Mouse (Mus musculus) liver, embryonic 11.5 days (tissue): ENCODE measurements around the gene Ep300. TPM values are rescaled to one million over a fixed set of nuclear protein-coding genes. Genes with fewer than 3 reads are reported as not detected.
A peak's percentile ranks its signal among the peaks of the same experiment; 100 is the strongest.

Experiments
- ATAC-seq: fragments of 200-750 bp; cut with Nextera tagmentation; replicated peaks from 2 replicates; pipeline ENCODE4 v1.8.0; 2017; ENCODE audit warnings: moderate number of reproducible peaks, mild to moderate bottlenecking, moderate TSS enrichment, moderate library complexity; ENCODE audit not compliant: low FRiP score
- DNase-seq: peaks from one replicate; pipeline ENCODE4 v3.0.0-alpha.2; 2017; ENCODE audit warnings: low spot score
- H3K27ac ChIP-seq: fragments of 300-500 bp; sonication (generic); 2 replicates; pipeline ENCODE4 v1.5.1; 2014; ENCODE audit warnings: mild to moderate bottlenecking, low read depth, low read length, control low read depth
- H3K27me3 ChIP-seq: fragments of 300-500 bp; sonication (generic); replicated peaks from 2 replicates; pipeline ENCODE4 v1.6.1; 2014; ENCODE audit warnings: low read length, mixed read lengths; ENCODE audit not compliant: control insufficient read depth, insufficient read depth
- H3K36me3 ChIP-seq: fragments of 300-500 bp; sonication (generic); 2 replicates; pipeline ENCODE4 v1.6.1; 2014; ENCODE audit warnings: mild to moderate bottlenecking, low read length, moderate library complexity, mixed read lengths; ENCODE audit not compliant: control insufficient read depth, insufficient read depth
- H3K4me1 ChIP-seq: fragments of 300-500 bp; sonication (generic); replicated peaks from 2 replicates; pipeline ENCODE4 v1.6.1; 2014; ENCODE audit warnings: low read length, mixed read lengths; ENCODE audit not compliant: control insufficient read depth, insufficient read depth
- H3K4me2 ChIP-seq: fragments of 300-500 bp; sonication (generic); 2 replicates; pipeline ENCODE4 v1.6.1; 2014; ENCODE audit warnings: mild to moderate bottlenecking, control low read depth, moderate library complexity
- H3K4me3 ChIP-seq: fragments of 300-500 bp; sonication (generic); 2 replicates; pipeline ENCODE4 v1.5.1; 2014; ENCODE audit warnings: low read depth, low read length, control low read depth
- H3K9ac ChIP-seq: fragments of 300-500 bp; sonication (generic); 2 replicates; pipeline ENCODE4 v1.6.1; 2014; ENCODE audit warnings: low read depth, low read length, control low read depth
- H3K9me3 ChIP-seq: fragments of 300-500 bp; sonication (generic); 2 replicates; pipeline ENCODE4 v1.6.1; 2016; ENCODE audit warnings: low read length, inconsistent platforms, mixed read lengths; ENCODE audit not compliant: control insufficient read depth
- WGBS: fragments of 180-500 bp; shearing (Covaris S2); extraction: QIAGEN DNeasy Blood & Tissue Kit; methylation state at CpG from one replicate; pipeline ENCODE4 v1.1.7; 2014; 5-methylcytosine and 5-hydroxymethylcytosine counted together
- polyA plus RNA-seq: library from polyadenylated mRNA; unstranded; fragments of >200 nt; fragmentation: Nextera tagmentation; extraction: Ambion mirVana; gene quantifications from 2 replicates; pipeline ENCODE4 v1.2.1, GENCODE M21; 2014

The Ep300 gene
- polyA plus RNA-seq, 1 experiment from 2014 or later, result 22.9 TPM

DNA sequence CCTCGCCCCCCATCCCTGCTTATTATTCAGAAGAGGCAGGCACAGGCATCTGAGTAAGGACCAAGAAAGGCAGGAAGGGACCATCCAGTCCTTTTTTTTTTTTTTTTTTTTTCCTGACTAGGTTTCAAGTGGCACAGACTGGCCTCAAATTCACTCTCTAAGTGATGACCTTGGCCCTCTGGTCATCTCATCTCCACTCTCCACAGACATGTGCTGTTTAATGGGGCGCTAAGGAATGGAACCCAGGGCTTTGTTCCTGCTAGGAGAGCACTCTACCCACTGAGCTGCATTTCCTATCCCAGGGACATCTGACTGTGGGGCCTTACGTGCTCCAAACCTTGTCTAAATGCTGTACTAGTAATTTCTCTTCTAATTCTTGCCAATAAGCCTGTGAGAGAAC lies 29.2 kb upstream of the Ep300 start:
- Histone ChIP-seq H3K9ac (no peak overlapping the region), H3K9me3 (no peaks in the 10 kb centered on the region), H3K36me3 (no peaks in the 10 kb centered on the region), H3K27ac (no peak overlapping the region), H3K4me1 (no peaks in the 10 kb centered on the region), H3K4me3 (no peak overlapping the region), H3K4me2 (no peak overlapping the region), H3K27me3 (no peaks in the 10 kb centered on the region)
- DNase-seq, result no peak
- 81% methylated on average over 3 of the region's 3 CpGs for WGBS
- no peak for ATAC-seq

DNA sequence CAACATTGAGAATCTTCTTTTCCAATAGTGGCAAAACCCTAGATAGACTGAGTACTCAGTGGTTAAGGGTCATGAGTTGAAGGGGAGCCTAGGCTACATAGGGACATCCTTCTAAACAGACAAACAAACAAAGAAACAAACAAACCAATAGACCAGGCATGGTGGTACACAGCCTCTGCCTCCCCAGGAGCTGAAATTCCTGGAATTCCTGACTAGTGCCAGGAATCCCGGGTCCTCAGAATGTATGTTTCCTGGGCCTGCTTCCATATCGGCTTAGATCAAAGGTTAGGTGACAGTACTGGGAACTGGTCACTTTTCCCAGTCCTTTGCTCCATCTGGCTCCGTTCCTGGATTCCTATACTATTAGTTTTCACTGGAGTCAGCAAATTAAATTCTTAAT lies 23.6 kb upstream of the Ep300 start:
- WGBS, result 54% methylated on average over 3 of the region's 3 CpGs
- H3K27me3 ChIP-seq, result no peaks in the 10 kb centered on the region
- no peaks in the 10 kb centered on the region for H3K9me3 ChIP-seq
- no peaks in the 10 kb centered on the region for H3K36me3 ChIP-seq
- DNase-seq, result no peak
- H3K4me1 ChIP-seq, result no peaks in the 10 kb centered on the region
- ATAC-seq, result no peak
- no peak overlapping the region for H3K4me3 ChIP-seq
- no peak overlapping the region for H3K4me2 ChIP-seq
- H3K27ac ChIP-seq, result no peak overlapping the region
- H3K9ac ChIP-seq, result no peak overlapping the region

DNA sequence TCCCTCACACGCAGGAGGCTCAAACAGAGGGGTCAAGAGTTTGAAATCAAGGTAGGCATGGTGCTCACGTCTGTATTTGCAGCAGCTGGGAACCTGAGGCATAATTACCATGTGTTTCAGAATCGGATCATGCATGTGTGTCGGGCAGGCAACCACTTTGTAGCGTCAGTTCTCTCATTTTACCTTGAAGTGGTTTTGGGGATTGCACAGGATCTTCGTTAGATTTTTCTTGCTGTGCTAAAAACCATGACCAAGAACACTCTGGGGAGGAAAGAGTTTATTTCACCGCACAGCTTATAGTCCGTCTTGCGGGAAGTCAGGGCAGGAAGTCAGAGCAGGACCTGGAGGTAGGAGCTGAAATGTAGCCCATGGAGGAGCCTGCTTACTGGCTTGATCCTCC lies 23.2 kb upstream of the Ep300 start:
- 71% methylated on average over 9 of the region's 9 CpGs for WGBS
- no peak overlapping the region for H3K4me3 ChIP-seq

DNA sequence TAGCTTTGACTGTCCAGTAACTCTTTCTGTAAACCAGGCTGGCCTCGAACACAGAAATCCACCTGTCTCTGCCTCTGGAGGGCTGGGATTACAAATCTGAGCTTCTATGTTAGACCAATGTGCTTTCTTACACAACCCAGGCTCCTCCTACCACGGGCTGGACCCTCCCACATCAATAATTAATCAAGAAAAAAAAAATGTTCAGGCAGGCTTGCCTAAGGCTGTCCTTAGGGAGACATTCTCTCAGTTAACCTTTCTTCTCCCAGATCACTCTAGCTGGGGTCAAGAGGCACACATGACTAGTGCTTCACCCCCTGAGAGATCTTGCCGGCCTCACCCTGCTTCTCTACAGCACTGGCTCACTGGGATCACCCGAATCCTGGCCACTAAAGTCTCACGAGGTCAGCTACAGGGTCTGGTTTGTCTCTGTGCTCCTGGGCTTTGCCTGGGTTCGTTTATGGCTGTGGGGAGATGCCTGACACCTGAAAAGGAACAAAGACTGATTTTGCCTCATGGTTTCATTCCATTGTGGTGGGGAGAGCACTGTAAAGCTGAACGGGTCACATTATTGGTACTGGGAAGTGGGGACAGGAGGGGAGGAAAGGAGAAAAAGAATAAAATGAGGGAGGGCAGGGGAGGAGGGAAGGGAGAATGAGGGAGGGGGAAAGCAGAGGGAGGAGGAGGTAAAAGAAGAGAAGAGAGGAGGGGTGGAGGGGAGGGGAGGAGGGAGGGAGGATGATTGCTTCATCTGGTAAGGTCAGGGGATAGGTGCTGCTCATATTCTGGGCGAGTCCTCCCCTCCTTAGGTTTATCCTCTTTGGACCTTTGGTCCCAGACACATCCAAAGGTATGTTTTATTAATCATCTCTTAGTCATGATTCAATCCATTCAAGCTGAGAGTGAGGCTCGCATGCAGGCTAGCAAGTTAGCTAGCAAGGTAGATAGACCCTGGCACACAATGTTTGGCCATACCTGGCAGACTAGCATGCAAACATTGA lies 22.4 kb upstream of the Ep300 start:
- no peaks in the 10 kb centered on the region for H3K36me3 ChIP-seq
- ATAC-seq (no peak), DNase-seq (no peak)
- no peaks in the 10 kb centered on the region for H3K9me3 ChIP-seq
- H3K4me3 ChIP-seq, result no peak overlapping the region
- 53% methylated on average over 9 of the region's 9 CpGs for WGBS
- no peaks in the 10 kb centered on the region for H3K4me1 ChIP-seq
- H3K4me2 ChIP-seq, result no peak overlapping the region
- H3K9ac ChIP-seq, result no peak overlapping the region
- H3K27me3 ChIP-seq, result no peaks in the 10 kb centered on the region
- H3K27ac ChIP-seq, result no peak overlapping the region

More for the DNA sequence above, 23.2 kb upstream of the Ep300 start:
- no peak for DNase-seq
- no peaks in the 10 kb centered on the region for H3K27me3 ChIP-seq
- no peak overlapping the region for H3K4me2 ChIP-seq
- no peaks in the 10 kb centered on the region for H3K9me3 ChIP-seq
- no peak for ATAC-seq
- no peak overlapping the region for H3K27ac ChIP-seq
- H3K4me1 ChIP-seq, result no peaks in the 10 kb centered on the region
- H3K36me3 ChIP-seq, result no peaks in the 10 kb centered on the region
- no peak overlapping the region for H3K9ac ChIP-seq

DNA sequence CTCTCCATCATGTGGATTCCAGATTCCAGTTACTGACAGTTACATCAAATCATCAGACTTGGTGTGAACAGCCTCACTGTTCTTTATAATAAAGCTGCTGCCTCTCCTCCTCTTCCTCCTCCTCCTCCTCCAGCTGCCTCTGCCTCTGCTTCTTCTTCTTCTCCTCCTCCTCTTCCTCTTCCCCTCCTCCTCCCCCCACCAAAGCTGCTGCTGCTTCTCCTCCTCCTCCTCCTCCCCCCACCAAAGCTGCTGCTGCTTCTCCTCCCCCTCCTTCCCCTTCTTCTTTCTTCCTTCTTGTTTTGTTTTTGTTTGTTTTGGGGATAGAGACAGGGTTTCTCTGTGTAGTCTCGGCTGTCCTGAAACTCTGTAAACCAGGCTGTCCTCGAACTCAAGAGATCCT lies 17.1 kb upstream of the Ep300 start:
- ATAC-seq, result no peak
- 25% methylated on average over 2 of the region's 2 CpGs for WGBS
- Histone ChIP-seq H3K27me3 (no peaks in the 10 kb centered on the region), H3K9me3 (no peaks in the 10 kb centered on the region), H3K36me3 (no peaks in the 10 kb centered on the region), H3K27ac (no peak overlapping the region), H3K4me3 (no peak overlapping the region), H3K4me1 (no peaks in the 10 kb centered on the region), H3K9ac (no peak overlapping the region), H3K4me2 (peak overlapping the region; percentile 3; the same call in 1 of the 2 replicates)
- DNase-seq, result no peak

DNA sequence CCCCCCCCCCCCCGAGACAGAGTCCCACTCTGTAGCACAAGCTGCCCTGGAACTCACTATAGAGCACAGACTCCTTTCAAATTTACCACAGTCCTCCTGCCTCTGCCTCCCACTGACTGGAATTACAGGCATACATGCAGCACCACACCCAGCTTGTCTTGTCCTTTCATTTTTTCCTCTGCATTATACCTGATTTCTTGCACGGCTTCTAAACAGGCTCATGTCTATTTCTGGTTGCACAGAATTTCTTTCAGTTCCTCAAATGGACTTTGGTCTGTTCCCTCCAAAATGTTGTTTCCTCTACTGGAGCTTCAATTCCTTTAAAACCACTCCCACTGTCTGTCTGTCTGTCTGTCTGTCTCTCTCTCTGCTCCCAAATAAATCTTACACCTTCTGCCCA lies 16.6 kb upstream of the Ep300 start:
- Histone ChIP-seq H3K4me2 (peak overlapping the region; percentile 3; the same call in 1 of the 2 replicates), H3K9ac (no peak overlapping the region), H3K4me3 (no peak overlapping the region), H3K36me3 (no peaks in the 10 kb centered on the region), H3K4me1 (no peaks in the 10 kb centered on the region), H3K27ac (no peak overlapping the region), H3K9me3 (no peaks in the 10 kb centered on the region), H3K27me3 (no peaks in the 10 kb centered on the region)
- WGBS, result 33% methylated on average over 1 of the region's 2 CpGs
- DNase-seq (no peak), ATAC-seq (no peak)

DNA sequence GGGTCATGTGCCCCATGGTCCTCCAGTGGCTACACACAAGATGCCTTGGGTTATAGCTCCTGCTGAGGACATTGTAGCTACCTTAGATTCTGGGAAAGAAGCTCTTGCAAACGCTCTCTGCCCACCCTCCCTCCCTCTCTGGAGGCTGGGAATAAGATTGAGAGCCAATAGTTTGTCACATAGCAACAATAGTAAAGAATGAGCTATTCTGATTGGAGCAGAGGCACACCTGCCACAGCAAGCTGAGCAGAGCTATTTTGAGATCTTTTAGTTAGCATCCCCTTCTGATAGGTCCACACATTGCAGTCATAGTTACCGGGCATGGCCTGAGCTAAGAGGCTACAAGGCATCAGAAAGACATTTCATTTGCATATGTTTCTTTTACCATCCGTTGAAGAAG lies 8.2 kb upstream of the Ep300 start:
- H3K4me2 ChIP-seq, result no peak overlapping the region
- no peak overlapping the region for H3K9ac ChIP-seq
- H3K27me3 ChIP-seq, result no peaks in the 10 kb centered on the region
- H3K36me3 ChIP-seq, result no peaks in the 10 kb centered on the region
- ATAC-seq (no peak), DNase-seq (no peak)
- no peaks in the 10 kb centered on the region for H3K9me3 ChIP-seq
- H3K27ac ChIP-seq, result no peak overlapping the region
- no peak overlapping the region for H3K4me3 ChIP-seq
- no peaks in the 10 kb centered on the region for H3K4me1 ChIP-seq
- 26% methylated on average over 3 of the region's 3 CpGs for WGBS

DNA sequence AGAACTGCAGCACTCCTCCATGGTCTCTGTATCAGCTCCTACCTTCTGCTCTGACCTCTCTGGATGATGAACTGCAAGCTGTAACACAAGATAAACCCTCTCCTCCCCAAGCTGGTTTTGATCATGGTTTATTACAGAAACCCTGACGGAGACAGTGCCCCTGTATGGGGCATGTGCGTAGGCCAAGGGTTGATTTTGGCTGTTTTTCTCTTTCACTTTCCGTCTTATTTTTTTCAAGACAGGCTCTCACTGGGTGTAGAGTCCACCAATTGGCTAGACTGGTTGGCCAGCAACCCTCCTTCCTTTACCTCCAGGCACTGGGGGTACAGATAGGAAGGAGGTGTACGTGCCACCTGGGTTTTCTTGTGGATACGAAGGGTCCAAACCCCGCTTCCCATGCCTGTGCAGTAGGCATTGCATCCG lies 7.4 kb upstream of the Ep300 start:
- H3K9me3 ChIP-seq, result no peaks in the 10 kb centered on the region
- no peaks in the 10 kb centered on the region for H3K4me1 ChIP-seq
- no peaks in the 10 kb centered on the region for H3K27me3 ChIP-seq
- ATAC-seq, result peak; percentile 95
- 0 out of 2 replicates have a peak overlapping the region, but pooled peaks have one; percentile 12 for H3K4me2 ChIP-seq
- 0 out of 2 replicates have a peak overlapping the region, but pooled peaks have one; percentile 40 for H3K27ac ChIP-seq
- no peak for DNase-seq
- WGBS, result 77% methylated on average over 7 of the region's 7 CpGs
- H3K4me3 ChIP-seq, result no peak overlapping the region
- no peaks in the 10 kb centered on the region for H3K36me3 ChIP-seq
- H3K9ac ChIP-seq, result 0 out of 2 replicates have a peak overlapping the region, but pooled peaks have one; percentile 35

DNA sequence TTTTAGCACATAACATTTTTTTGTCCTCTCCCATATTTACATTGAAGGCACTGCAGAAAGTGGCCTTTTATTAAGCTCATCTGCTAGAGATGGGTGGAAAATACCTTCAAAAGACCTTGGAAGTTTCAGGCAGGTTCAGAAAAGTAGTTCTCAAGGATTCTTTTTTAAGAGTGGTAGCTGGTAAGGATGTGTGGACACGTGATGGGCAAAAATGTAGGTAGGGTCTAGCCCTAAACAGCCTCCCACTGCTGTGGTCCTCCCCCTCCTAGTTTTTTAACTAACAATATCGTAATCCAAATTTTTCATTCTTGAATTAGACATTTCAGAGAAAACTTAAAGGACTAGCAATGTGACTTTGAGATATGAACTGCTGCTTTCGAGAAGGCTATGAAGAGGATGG lies 685 bp upstream of the Ep300 start:
- DNase-seq (no peak), ATAC-seq (no peak)
- Histone ChIP-seq H3K27me3 (no peaks in the 10 kb centered on the region), H3K9ac (peak overlapping the region; percentile 75), H3K36me3 (no peaks in the 10 kb centered on the region), H3K4me2 (peak overlapping the region; percentile 76), H3K4me1 (peaks cover 8% of the 10 kb centered on the region), H3K9me3 (no peaks in the 10 kb centered on the region), H3K27ac (peak overlapping the region; percentile 33), H3K4me3 (peak overlapping the region; percentile 97)
- 14% methylated on average over 3 of the region's 3 CpGs for WGBS
